Mouse (Mus musculus) ovary, postnatal 14 days (tissue): ENCODE results near the gene D130052B06Rik.

Source experiments
- DNase-seq: peaks from one replicate; pipeline ENCODE4 v3.0.0; 2022; ENCODE audit warnings: low spot score

D130052B06Rik gene

GRCm38 (mm10) chr11:33663599-33663998 lies 64.5 kb downstream of the D130052B06Rik start:
- DNase-seq = no peak

- DNase-seq = no peak
These were observed 69.3 kb downstream of the D130052B06Rik start for GRCm38 (mm10) chr11:33668376-33668775.

GRCm38 (mm10) chr11:33670105-33670965 lies 71.2 kb downstream of the D130052B06Rik start:
- DNase-seq = no peak
